Mouse (Mus musculus) layer of hippocampus, adult 2 months (tissue): ENCODE measurements at regions not wholly inside any gene's neighbourhood (a gene's known extent, or its start where the extent isn't known, plus 50 kb on each side); places are given as distances from the start of the nearest gene placed in this dataset.

Source experiments
- DNase-seq, 2 experiments: peaks; one replicate each; pipeline ENCODE4 v3.0.0; 2022; ENCODE audit warnings: low spot score in 2 of 2
- H3K27ac ChIP-seq: fragments of 200-600 bp; 2 replicates; pipeline ENCODE4 v1.8.1; 2022
- H3K4me3 ChIP-seq: fragments of 200-600 bp; 2 replicates; pipeline ENCODE4 v1.8.1; 2022; ENCODE audit warnings: mild to moderate bottlenecking
- CTCF ChIP-seq: fragments of 200-600 bp; conservative IDR thresholded peaks from 2 replicates; pipeline ENCODE4 v1.8.1; 2022; ENCODE audit warnings: antibody characterized with exemption, mild to moderate bottlenecking, moderate library complexity

- DNase-seq = no peak
- no peak overlapping the region for H3K4me3 ChIP-seq
- no peak for TF ChIP-seq CTCF
- H3K27ac ChIP-seq = no peak overlapping the region
Observed at GRCm38 (mm10) chr8:44879186-44879585, 56.1 kb upstream of the Fat1 start.

DNA sequence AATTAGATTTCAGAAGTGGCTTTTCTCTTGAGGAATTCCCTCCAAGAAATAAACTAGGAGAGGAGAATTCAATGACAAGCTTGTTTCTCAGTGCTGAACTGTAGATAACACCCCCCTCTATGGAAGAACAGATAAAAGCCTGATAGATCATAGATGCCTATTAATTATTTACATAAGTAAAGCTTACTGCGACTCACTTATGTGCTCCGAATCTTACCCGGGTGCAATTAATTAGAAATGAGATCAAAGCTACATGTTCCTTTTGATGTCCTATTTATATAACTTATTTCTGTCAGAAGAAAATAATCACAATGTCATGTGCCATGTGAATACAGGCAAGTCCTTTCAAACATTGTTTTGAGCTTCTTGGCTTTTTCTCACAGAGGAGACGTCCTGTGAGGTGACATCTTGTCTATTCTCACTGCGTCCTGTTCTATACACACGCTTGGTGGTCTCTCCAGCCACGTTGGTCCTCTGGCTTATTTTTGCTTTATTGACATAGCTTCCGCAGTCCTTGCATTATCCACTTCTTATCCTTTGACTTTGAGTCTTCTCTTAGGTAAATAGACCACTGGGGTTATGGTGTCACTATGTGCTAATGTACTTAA lies 50.7 kb upstream of the Fat1 start:
- Histone ChIP-seq H3K27ac (no peak overlapping the region), H3K4me3 (no peak overlapping the region)
- no peak for TF ChIP-seq CTCF
- DNase-seq = no peak
